Mouse (Mus musculus) bone marrow macrophage, adult 2 months (primary cell): Measurements from ENCODE around the gene BC025920. TPM values are rescaled to one million over a fixed set of nuclear protein-coding genes. Genes with fewer than 3 reads are reported as not detected.

ENCODE experiments used
- H3K27ac ChIP-seq: 2 replicates; pipeline ENCODE4 v1.5.1; 2012; ENCODE audit warnings: low read depth, low read length; ENCODE audit not compliant: insufficient read depth
- H3K4me1 ChIP-seq: 2 replicates; pipeline ENCODE4 v1.6.1; 2012; ENCODE audit warnings: low read length; ENCODE audit not compliant: control insufficient read depth, insufficient read depth
- H3K4me3 ChIP-seq: 2 replicates; pipeline ENCODE4 v1.5.1; 2012; ENCODE audit warnings: mild to moderate bottlenecking, low read length, moderate library complexity; ENCODE audit not compliant: insufficient read depth
- CTCF ChIP-seq: IDR thresholded peaks from 2 replicates; pipeline ENCODE4 v1.5.1; 2012; ENCODE audit warnings: low read depth, mild to moderate bottlenecking, low read length, moderate library complexity
- POLR2A ChIP-seq: IDR thresholded peaks from 2 replicates; pipeline ENCODE4 v1.6.1; 2012; ENCODE audit warnings: mild to moderate bottlenecking, low read depth, low read length, borderline replicate concordance
- polyA plus RNA-seq: library from polyadenylated mRNA; stranded (reverse); fragments of >200 nt; gene quantifications from 2 replicates; pipeline ENCODE4 v1.2.4, GENCODE M21; 2012; ENCODE audit not compliant: missing spikeins, insufficient read depth, insufficient read length

Gene BC025920
- polyA plus RNA-seq, 1 experiment, result 0.78 TPM

DNA sequence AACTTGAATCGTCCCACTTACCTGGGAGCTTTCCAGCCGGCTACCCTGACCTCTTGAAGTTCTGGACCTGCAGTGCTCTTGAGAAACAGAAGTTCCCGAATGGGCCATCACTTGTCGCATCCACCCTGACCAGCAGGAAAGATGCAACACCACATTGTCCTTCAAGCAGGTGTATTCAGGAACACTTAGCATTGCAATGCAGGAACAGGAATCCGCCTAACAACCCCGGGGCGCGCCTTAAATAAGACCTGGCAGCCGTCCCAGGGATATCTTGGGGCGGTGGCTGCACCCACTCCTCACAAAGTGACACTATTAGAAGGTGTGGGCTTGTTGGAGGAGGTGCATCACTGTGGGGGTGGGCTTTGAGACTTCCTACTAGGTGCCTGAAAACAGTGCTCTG is 49.1 kb downstream of the BC025920 start:
- Histone ChIP-seq H3K27ac (no peak overlapping the region), H3K4me1 (no peaks in the 10 kb centered on the region), H3K4me3 (no peak overlapping the region)
- TF ChIP-seq CTCF, result no peak
- TF ChIP-seq POLR2A, result no peak

DNA sequence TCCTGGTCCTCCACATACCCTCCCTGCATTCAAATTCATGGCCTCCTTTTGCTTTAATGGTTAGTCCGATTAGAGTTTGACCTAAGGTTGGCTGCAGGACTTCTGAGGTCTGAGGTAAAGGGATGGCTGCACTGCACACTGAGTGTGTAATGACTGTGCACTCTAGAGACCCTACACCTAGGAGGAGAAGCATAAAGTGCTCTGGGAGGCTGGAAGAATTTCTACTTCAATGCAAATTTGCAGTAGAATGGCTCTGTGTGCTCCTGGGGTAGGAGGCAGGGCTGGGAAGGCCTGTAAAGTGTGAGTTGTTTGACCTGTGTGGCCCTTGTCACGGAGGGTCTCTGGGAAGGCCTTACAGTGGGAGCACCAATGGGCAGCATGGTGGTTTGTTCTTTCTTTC is 50.1 kb downstream of the BC025920 start:
- TF ChIP-seq POLR2A, result no peak
- no peak for TF ChIP-seq CTCF
- H3K4me3 ChIP-seq, result no peak overlapping the region

More for the DNA sequence above, 50.1 kb downstream of the BC025920 start:
- no peaks in the 10 kb centered on the region for H3K4me1 ChIP-seq
- H3K27ac ChIP-seq, result no peak overlapping the region

Other genes starting within 250 kb of the BC025920 start
- 80.9 and 86.2 TPM in 2 replicates for gene Mfsd12, start 248.8 kb upstream of the BC025920 start, polyA plus RNA-seq
- not detected in 2 replicates for gene 4930404N11Rik, start 240.5 kb upstream of the BC025920 start, polyA plus RNA-seq
- gene Fzr1, start 227.8 kb upstream of the BC025920 start, polyA plus RNA-seq, result 32.6 and 35.0 TPM in 2 replicates
- gene Dohh, start 221.8 kb upstream of the BC025920 start, polyA plus RNA-seq, result 23.1 and 29.5 TPM in 2 replicates
- gene Gm48551, start 221.8 kb upstream of the BC025920 start, polyA plus RNA-seq, result 0.75 and 2.2 TPM in 2 replicates
- not detected in 2 replicates for gene Gm48552, start 217.3 kb upstream of the BC025920 start, polyA plus RNA-seq
- gene Smim24, start 213.2 kb upstream of the BC025920 start, polyA plus RNA-seq, result 41.9 and 45.5 TPM in 2 replicates
- 31.8 and 38.6 TPM in 2 replicates for gene Nfic, start 150.6 kb upstream of the BC025920 start, polyA plus RNA-seq
- not detected in 2 replicates for gene Celf5, start 123.6 kb upstream of the BC025920 start, polyA plus RNA-seq
- 37.9 and 40.9 TPM in 2 replicates for gene Ncln, start 109.9 kb upstream of the BC025920 start, polyA plus RNA-seq
- gene S1pr4, start 106.1 kb upstream of the BC025920 start, polyA plus RNA-seq, result 0.46 TPM in 1 of 2 replicates, not detected in the other
- 23.5 and 24.2 TPM in 2 replicates for gene Gna15, start 82.0 kb upstream of the BC025920 start, polyA plus RNA-seq
- gene Gna11, start 61.1 kb upstream of the BC025920 start, polyA plus RNA-seq, result 10.1 and 10.5 TPM in 2 replicates
- 478 and 551 TPM in 2 replicates for gene Aes, start 46.8 kb upstream of the BC025920 start, polyA plus RNA-seq
- 17.9 and 24.5 TPM in 2 replicates for gene Tle2, start 31.7 kb upstream of the BC025920 start, polyA plus RNA-seq
- 42.3 and 47.9 TPM in 2 replicates for gene Tle6, start 5.2 kb upstream of the BC025920 start, polyA plus RNA-seq
- gene Sirt6, start 21.5 kb downstream of the BC025920 start, polyA plus RNA-seq, result 10.9 and 13.2 TPM in 2 replicates
- 7.8 and 9.6 TPM in 2 replicates for gene Ankrd24, start 22.3 kb downstream of the BC025920 start, polyA plus RNA-seq
- 0.66 and 0.67 TPM in 2 replicates for gene Gm10778, start 42.8 kb downstream of the BC025920 start, polyA plus RNA-seq
- gene Zfp433, start 98.6 kb downstream of the BC025920 start, polyA plus RNA-seq, result 9.4 TPM in 2 replicates
- gene Gm3055, start 164.9 kb downstream of the BC025920 start, polyA plus RNA-seq, result 0.85 and 1.0 TPM in 2 replicates
- 1.5 and 2.1 TPM in 2 replicates for gene Gm4767, start 205.9 kb downstream of the BC025920 start, polyA plus RNA-seq